Mouse (Mus musculus): ENCODE data around the gene Nup107. TPM values are rescaled to one million over a fixed set of nuclear protein-coding genes. Genes with fewer than 3 reads are reported as not detected.

Nup107 gene
- total and polyA plus RNA-seq, 3 experiments = 80.2 to 91.6 TPM; not detected in 1

GRCm38 (mm10) chr10:117757796-117758342, 34.6 kb downstream of the Nup107 start:
- DNase-seq (ENCODE audit: low read depth, low spot score) = no peak
- Histone ChIP-seq H3K4me1 (ENCODE audit: control insufficient read depth in 1 of 2, insufficient read depth in 2 of 2, low read length in 2 of 2) (no peaks in the 10 kb centered on the region), H3K9me3 (replicated peaks; ENCODE audit: insufficient read depth, low read length) (no peaks in the 10 kb centered on the region), H3K79me2 (ENCODE audit: control insufficient read depth, insufficient read depth, low read length, poor library complexity) (no peaks in the 10 kb centered on the region), H3K27ac (ENCODE audit: control insufficient read depth, low read depth, low read length) (no peak overlapping the region), H3K9ac (ENCODE audit: control insufficient read depth, low read depth, low read length, poor library complexity, severe bottlenecking) (no peak overlapping the region), H3K36me3 (ENCODE audit: control insufficient read depth in 1 of 2, insufficient read depth in 2 of 2, low read length in 2 of 2) (peaks cover 0 to 27% of the 10 kb centered on the region in 2 experiments; a peak in 2 of 4 replicates), H3K27me3 (ENCODE audit: control insufficient read depth in 1 of 2, insufficient read depth in 2 of 2, low read length in 2 of 2) (no peaks in the 10 kb centered on the region), H3K4me3 (ENCODE audit: control insufficient read depth in 1 of 2, insufficient read depth in 1 of 2, low read depth in 2 of 2, low read length in 2 of 2) (no peak overlapping the region)
- TF ChIP-seq ELF1 (IDR thresholded peaks at IDR 0.05; ENCODE audit: low read depth, low read length) = no peak
- TF ChIP-seq GATA1 (IDR thresholded peaks at IDR 0.05; ENCODE audit: low read depth, low read length) = no peak
- no peak for TF ChIP-seq ZC3H11A (IDR thresholded peaks at IDR 0.05; ENCODE audit: low read depth, low read length)
- TF ChIP-seq CHD1 (IDR thresholded peaks at IDR 0.05; ENCODE audit: low read depth, low read length) = no peak
- TF ChIP-seq E2F4 (IDR thresholded peaks at IDR 0.05; ENCODE audit: borderline replicate concordance, low read depth, low read length) = no peak
- TF ChIP-seq CTCF (IDR thresholded peaks at IDR 0.05 in 2 of 3, conservative IDR thresholded peaks at IDR 0.05 in 1 of 3; ENCODE audit: control insufficient read depth in 1 of 3, insufficient read depth in 1 of 3, low read depth in 2 of 3, low read length in 3 of 3, poor library complexity in 1 of 3, severe bottlenecking in 1 of 3) = no peak
- TF ChIP-seq ZNF384 (IDR thresholded peaks at IDR 0.05; ENCODE audit: low read depth, low read length) = no peak
- no peak for TF ChIP-seq SMC3 (IDR thresholded peaks at IDR 0.05; ENCODE audit: low read depth, low read length)
- TF ChIP-seq ZMIZ1 (IDR thresholded peaks at IDR 0.05; ENCODE audit: low read depth, low read length) = no peak
- no peak for TF ChIP-seq POLR2AphosphoS2 (IDR thresholded peaks at IDR 0.05; ENCODE audit: low read length)
- TF ChIP-seq JUND (IDR thresholded peaks at IDR 0.05; ENCODE audit: low read depth, low read length) = no peak
- no peak for TF ChIP-seq USF2 (IDR thresholded peaks at IDR 0.05; ENCODE audit: borderline replicate concordance in 1 of 2, insufficient read depth in 1 of 2, low read depth in 1 of 2, low read length in 2 of 2)
- TF ChIP-seq NRF1 (IDR thresholded peaks at IDR 0.05; ENCODE audit: insufficient read depth, low read depth, low read length, poor library complexity, severe bottlenecking) = no peak
- TF ChIP-seq RAD21 (IDR thresholded peaks at IDR 0.05; ENCODE audit: low read depth, low read length) = no peak
- TF ChIP-seq SIN3A (IDR thresholded peaks at IDR 0.05; ENCODE audit: low read length) = no peak
- TF ChIP-seq ZKSCAN1 (IDR thresholded peaks at IDR 0.05; ENCODE audit: low read depth, low read length) = no peak
- no peak for TF ChIP-seq NELFE (IDR thresholded peaks at IDR 0.05; ENCODE audit: low read depth, low read length)

DNA sequence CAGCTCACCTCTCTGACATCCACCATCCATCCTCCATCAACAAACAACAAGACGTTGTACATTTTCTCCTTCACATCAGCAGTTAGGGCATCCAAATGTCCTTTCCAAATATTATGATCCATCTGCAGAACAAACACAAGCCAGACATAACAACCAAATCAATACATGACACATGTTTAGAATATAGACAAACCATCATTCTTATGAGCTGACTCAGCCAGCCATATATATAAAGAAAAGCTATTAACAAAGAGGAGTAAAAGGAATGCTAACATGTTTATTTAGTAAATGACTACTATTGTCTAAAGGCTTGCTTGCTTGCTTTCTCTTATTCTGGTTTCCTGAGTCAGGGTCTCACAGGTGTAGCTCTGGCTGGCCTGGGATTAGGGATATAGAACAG, 35.2 kb downstream of the Nup107 start:
- Histone ChIP-seq H3K9me3 (replicated peaks; ENCODE audit: insufficient read depth, low read length) (no peaks in the 10 kb centered on the region), H3K4me3 (ENCODE audit: control insufficient read depth in 1 of 2, insufficient read depth in 1 of 2, low read depth in 2 of 2, low read length in 2 of 2) (no peak overlapping the region), H3K36me3 (ENCODE audit: control insufficient read depth in 1 of 2, insufficient read depth in 2 of 2, low read length in 2 of 2) (peaks cover 0 to 30% of the 10 kb centered on the region in 2 experiments; a peak in 2 of 4 replicates), H3K9ac (ENCODE audit: control insufficient read depth, low read depth, low read length, poor library complexity, severe bottlenecking) (no peak overlapping the region), H3K4me1 (ENCODE audit: control insufficient read depth in 1 of 2, insufficient read depth in 2 of 2, low read length in 2 of 2) (no peaks in the 10 kb centered on the region), H3K27ac (ENCODE audit: control insufficient read depth, low read depth, low read length) (no peak overlapping the region), H3K27me3 (ENCODE audit: control insufficient read depth in 1 of 2, insufficient read depth in 2 of 2, low read length in 2 of 2) (no peaks in the 10 kb centered on the region), H3K79me2 (ENCODE audit: control insufficient read depth, insufficient read depth, low read length, poor library complexity) (no peaks in the 10 kb centered on the region)
- TF ChIP-seq SMC3 (IDR thresholded peaks at IDR 0.05; ENCODE audit: low read depth, low read length) = no peak
- no peak for TF ChIP-seq POLR2AphosphoS5 (IDR thresholded peaks at IDR 0.05; ENCODE audit: borderline replicate concordance, low read depth, low read length)
- no peak for TF ChIP-seq MYC (IDR thresholded peaks at IDR 0.05; ENCODE audit: low read depth, low read length)
- TF ChIP-seq GABPA (IDR thresholded peaks at IDR 0.05; ENCODE audit: low read depth, low read length) = no peak
- no peak for DNase-seq (ENCODE audit: low read depth, low spot score)
